Mouse (Mus musculus): ENCODE measurements at regions not wholly inside any gene's neighbourhood (a gene's known extent, or its start where the extent isn't known, plus 50 kb on each side); places are given as distances from the start of the nearest gene placed in this dataset.

DNA sequence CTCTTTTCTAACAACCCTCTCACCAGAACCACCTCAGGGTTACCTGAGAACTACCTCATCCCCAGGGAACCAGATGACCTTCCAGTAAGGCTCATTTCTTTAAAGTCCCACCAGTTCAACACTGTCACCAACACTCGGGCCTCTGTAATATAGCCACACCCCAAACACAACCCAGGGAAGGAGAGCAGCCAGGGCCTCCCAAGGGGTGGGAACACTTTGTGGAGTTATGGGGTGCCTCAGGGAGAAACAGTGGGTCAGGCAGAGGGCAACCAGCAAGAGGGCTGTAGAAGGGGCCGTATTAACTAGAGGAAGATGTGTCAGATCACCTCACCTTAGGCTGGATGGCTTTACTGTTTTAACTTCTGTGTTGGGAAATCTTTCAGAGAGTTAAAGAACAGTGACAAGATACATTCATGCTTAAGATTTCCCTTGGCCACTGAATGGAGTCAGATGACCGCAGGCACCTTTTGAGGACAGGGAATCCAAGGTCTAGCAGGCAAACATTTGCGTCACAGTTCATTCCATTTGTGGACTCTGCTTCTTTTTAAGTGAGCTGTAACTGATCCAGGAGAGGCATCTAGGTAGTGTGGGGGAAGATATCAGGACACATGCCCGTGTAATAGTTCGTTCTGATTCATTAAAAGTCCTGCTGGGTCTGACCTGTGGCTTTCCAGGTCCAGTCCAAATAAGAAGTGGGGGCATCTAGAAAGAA lies 67.9 kb upstream of the Slc35c1 start:
- WGBS: 92% methylated on average over 6 of the region's 6 CpGs
- Histone ChIP-seq H3K27me3 (ENCODE audit: control insufficient read depth, insufficient read depth, low read length) (no peaks in the 10 kb centered on the region; the same call in 1 of the 2 replicates), H3K4me3 (ENCODE audit: control insufficient read depth, insufficient read depth, low read length) (no peak overlapping the region), H3K4me1 (replicated peaks; ENCODE audit: control insufficient read depth, insufficient read depth, low read length) (no peaks in the 10 kb centered on the region), H3K27ac (ENCODE audit: control insufficient read depth, insufficient read depth, low read length) (no peak overlapping the region), H3K36me3 (ENCODE audit: control insufficient read depth, insufficient read depth, low read length) (no peaks in the 10 kb centered on the region)
- TF ChIP-seq POLR2A (IDR thresholded peaks at IDR 0.05; ENCODE audit: control insufficient read depth, extremely low read depth, insufficient read depth, low read length, poor library complexity) (no peak), CTCF (IDR thresholded peaks at IDR 0.05; ENCODE audit: borderline replicate concordance, control insufficient read depth, extremely low read depth, insufficient read depth, low read length, poor library complexity) (no peak)
- DNase-seq: no peak

DNA sequence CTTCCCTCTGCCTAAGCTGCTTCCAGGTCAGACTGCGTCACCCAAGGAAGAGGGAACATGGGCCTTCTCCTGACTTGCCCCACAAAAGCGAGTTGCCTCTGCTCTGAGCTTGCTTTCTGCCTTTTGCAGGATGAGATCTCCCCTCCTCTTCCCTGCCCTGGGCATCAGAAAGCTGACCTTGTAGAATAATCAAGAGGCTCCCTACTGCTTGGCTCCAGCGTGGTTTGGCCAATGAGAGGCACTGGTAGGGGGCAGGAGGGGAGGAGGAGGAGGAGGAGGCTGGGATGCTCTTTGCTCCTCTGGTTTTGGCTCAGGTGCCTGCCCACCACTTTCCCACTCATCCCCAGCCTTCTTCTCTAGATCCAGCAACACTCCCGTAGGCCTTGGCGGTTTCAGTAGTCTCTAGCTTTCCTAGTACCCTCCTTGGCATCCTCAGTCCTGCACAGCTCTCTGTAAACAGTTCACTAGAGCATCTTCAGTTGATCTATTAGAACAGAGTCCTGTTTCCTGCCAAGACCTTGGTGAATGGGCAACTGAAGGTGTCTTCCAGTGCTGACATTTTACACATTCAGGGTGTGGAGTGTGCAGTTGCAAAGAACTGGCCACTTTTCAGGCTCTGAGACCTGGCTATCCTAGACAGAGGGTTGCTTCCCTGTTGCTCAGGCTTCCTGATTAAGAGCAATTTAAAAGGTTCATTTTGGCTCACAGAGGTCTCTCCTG lies 66.5 kb upstream of the Slc35c1 start:
- H3K4me1 ChIP-seq (replicated peaks; ENCODE audit: control insufficient read depth, insufficient read depth, low read length): no peaks in the 10 kb centered on the region
- no peak overlapping the region for H3K4me3 ChIP-seq (ENCODE audit: control insufficient read depth, insufficient read depth, low read length)
- no peak for DNase-seq
- no peaks in the 10 kb centered on the region; the same call in 1 of the 2 replicates for H3K27me3 ChIP-seq (ENCODE audit: control insufficient read depth, insufficient read depth, low read length)
- no peak overlapping the region for H3K27ac ChIP-seq (ENCODE audit: control insufficient read depth, insufficient read depth, low read length)
- 85% methylated on average over 5 of the region's 5 CpGs for WGBS
- no peaks in the 10 kb centered on the region for H3K36me3 ChIP-seq (ENCODE audit: control insufficient read depth, insufficient read depth, low read length)
- TF ChIP-seq CTCF (IDR thresholded peaks at IDR 0.05; ENCODE audit: borderline replicate concordance, control insufficient read depth, extremely low read depth, insufficient read depth, low read length, poor library complexity): no peak
- no peak for TF ChIP-seq POLR2A (IDR thresholded peaks at IDR 0.05; ENCODE audit: control insufficient read depth, extremely low read depth, insufficient read depth, low read length, poor library complexity)

DNA sequence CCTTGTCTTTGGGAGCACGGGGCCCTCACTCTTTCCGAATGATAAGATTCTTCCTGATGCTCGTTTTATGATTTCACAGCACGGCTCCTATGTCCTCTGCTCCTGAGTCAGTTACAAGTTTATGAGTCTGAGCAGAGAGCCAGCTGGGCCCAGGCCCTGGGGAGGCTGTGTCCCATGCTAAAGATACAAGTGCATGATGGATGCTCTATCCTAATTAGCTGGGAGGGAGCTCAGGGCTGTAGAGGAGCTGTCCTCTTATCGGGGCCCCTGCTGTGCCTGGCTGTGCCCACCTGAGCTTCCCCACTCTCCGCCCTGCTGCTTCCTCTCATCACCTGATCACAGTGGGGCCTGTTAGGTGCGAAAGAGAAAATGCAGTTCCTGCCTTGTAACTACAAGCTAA lies 65.3 kb upstream of the Slc35c1 start:
- no peaks in the 10 kb centered on the region; the same call in 1 of the 2 replicates for H3K27me3 ChIP-seq (ENCODE audit: control insufficient read depth, insufficient read depth, low read length)
- no peaks in the 10 kb centered on the region for H3K4me1 ChIP-seq (replicated peaks; ENCODE audit: control insufficient read depth, insufficient read depth, low read length)
- DNase-seq: no peak
- H3K4me3 ChIP-seq (ENCODE audit: control insufficient read depth, insufficient read depth, low read length): no peak overlapping the region
- TF ChIP-seq POLR2A (IDR thresholded peaks at IDR 0.05; ENCODE audit: control insufficient read depth, extremely low read depth, insufficient read depth, low read length, poor library complexity) (no peak), CTCF (IDR thresholded peaks at IDR 0.05; ENCODE audit: borderline replicate concordance, control insufficient read depth, extremely low read depth, insufficient read depth, low read length, poor library complexity) (no peak)
- H3K27ac ChIP-seq (ENCODE audit: control insufficient read depth, insufficient read depth, low read length): no peak overlapping the region
- WGBS: 91% methylated on average over 7 of the region's 7 CpGs
- H3K36me3 ChIP-seq (ENCODE audit: control insufficient read depth, insufficient read depth, low read length): no peaks in the 10 kb centered on the region

DNA sequence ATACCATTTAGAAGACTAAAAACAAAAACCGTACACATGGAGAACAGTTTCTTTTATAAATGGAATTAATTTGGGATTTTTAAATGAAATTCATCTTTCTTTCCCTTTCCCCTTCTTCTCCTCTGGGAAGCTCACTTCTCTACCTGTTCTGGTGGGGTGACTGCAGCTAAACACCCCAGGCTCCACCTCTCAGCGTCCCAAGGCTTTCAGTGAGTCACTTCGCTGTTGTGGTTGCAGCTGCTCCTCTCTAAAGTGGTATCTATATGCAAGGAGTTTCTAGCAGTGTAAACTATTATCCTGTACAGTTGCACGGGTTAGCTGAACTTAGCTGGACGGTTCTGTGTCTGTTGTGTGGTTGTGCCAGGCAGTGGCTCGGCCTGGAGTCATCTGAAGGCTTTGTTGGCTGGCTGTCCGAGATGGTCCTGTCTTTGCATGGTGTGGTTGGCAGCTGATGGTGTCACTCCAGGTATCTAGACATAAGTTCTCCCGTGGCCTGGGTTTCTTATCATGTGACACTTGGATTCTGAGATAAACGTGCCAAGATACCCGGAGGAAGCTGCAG lies 64.8 kb upstream of the Slc35c1 start:
- DNase-seq: no peak
- TF ChIP-seq POLR2A (IDR thresholded peaks at IDR 0.05; ENCODE audit: control insufficient read depth, extremely low read depth, insufficient read depth, low read length, poor library complexity) (no peak), CTCF (IDR thresholded peaks at IDR 0.05; ENCODE audit: borderline replicate concordance, control insufficient read depth, extremely low read depth, insufficient read depth, low read length, poor library complexity) (no peak)
- Histone ChIP-seq H3K4me1 (replicated peaks; ENCODE audit: control insufficient read depth, insufficient read depth, low read length) (no peaks in the 10 kb centered on the region), H3K27me3 (ENCODE audit: control insufficient read depth, insufficient read depth, low read length) (no peaks in the 10 kb centered on the region; the same call in 1 of the 2 replicates), H3K4me3 (ENCODE audit: control insufficient read depth, insufficient read depth, low read length) (no peak overlapping the region), H3K27ac (ENCODE audit: control insufficient read depth, insufficient read depth, low read length) (no peak overlapping the region), H3K36me3 (ENCODE audit: control insufficient read depth, insufficient read depth, low read length) (no peaks in the 10 kb centered on the region)
- 90% methylated on average over 10 of the region's 10 CpGs for WGBS

DNA sequence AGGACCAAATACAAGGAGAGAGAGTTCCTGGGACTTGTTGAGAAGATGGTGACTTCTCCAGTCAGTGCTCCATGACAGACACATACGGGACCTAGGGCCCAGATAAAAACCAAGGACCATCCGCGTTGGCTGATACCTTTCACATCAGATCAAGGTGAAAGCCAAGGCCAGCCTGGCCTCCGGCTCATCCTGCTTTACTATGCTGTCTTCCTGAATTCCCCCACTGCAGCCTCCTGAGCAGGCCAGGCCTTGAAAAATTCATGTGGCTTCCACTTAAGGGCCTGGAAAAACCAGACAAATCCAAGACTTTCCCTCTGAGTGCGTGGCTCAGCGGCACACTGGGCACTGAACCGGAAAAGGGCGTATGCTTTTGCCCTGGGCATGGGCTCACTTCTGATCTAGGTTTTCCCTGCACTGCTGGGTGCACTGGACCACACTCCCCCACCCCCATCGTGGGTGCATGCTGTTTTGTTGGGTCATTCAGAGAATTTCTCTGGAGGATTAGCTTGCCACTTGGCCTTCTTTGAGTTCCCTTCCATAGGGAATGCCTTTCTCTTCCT lies 64.1 kb upstream of the Slc35c1 start:
- 95% methylated on average over 9 of the region's 9 CpGs for WGBS
- DNase-seq: no peak
- Histone ChIP-seq H3K4me3 (ENCODE audit: control insufficient read depth, insufficient read depth, low read length) (no peak overlapping the region), H3K27ac (ENCODE audit: control insufficient read depth, insufficient read depth, low read length) (no peak overlapping the region), H3K27me3 (ENCODE audit: control insufficient read depth, insufficient read depth, low read length) (no peaks in the 10 kb centered on the region; the same call in 1 of the 2 replicates), H3K4me1 (replicated peaks; ENCODE audit: control insufficient read depth, insufficient read depth, low read length) (no peaks in the 10 kb centered on the region), H3K36me3 (ENCODE audit: control insufficient read depth, insufficient read depth, low read length) (no peaks in the 10 kb centered on the region)
- TF ChIP-seq POLR2A (IDR thresholded peaks at IDR 0.05; ENCODE audit: control insufficient read depth, extremely low read depth, insufficient read depth, low read length, poor library complexity): no peak
- TF ChIP-seq CTCF (IDR thresholded peaks at IDR 0.05; ENCODE audit: borderline replicate concordance, control insufficient read depth, extremely low read depth, insufficient read depth, low read length, poor library complexity): no peak

DNA sequence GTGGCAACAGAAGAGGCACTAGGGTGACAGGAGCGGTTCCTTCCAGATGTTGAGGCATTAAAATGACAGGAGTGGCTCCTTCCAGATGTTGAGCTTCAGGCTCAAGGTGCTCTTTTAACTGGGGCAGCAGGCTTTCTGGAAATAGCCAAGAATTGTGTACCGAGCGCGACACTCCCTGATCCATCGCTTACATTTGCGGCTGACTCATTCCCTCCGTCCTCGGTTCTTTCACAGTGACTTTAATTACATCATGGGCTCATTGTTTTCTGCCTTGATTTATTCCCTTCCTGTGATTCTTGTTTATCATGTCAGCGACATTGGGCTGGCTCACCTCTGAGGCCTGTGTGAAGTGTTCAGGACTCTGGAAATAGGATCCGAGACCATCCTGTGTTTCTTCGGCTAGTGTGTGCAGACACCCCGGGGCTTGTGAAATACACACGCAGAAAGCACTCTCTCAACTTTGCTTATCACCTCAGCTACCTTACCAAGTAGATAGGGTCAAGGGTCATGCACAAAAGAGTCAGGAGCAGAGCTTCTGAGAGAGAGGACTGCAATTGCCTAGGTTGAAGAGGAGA lies 63.1 kb upstream of the Slc35c1 start:
- Histone ChIP-seq H3K4me3 (ENCODE audit: control insufficient read depth, insufficient read depth, low read length) (no peak overlapping the region), H3K4me1 (replicated peaks; ENCODE audit: control insufficient read depth, insufficient read depth, low read length) (no peaks in the 10 kb centered on the region), H3K27me3 (ENCODE audit: control insufficient read depth, insufficient read depth, low read length) (no peaks in the 10 kb centered on the region; the same call in 1 of the 2 replicates), H3K27ac (ENCODE audit: control insufficient read depth, insufficient read depth, low read length) (no peak overlapping the region), H3K36me3 (ENCODE audit: control insufficient read depth, insufficient read depth, low read length) (no peaks in the 10 kb centered on the region)
- no peak for TF ChIP-seq CTCF (IDR thresholded peaks at IDR 0.05; ENCODE audit: borderline replicate concordance, control insufficient read depth, extremely low read depth, insufficient read depth, low read length, poor library complexity)
- TF ChIP-seq POLR2A (IDR thresholded peaks at IDR 0.05; ENCODE audit: control insufficient read depth, extremely low read depth, insufficient read depth, low read length, poor library complexity): no peak
- no peak for DNase-seq
- WGBS: 84% methylated on average over 13 of the region's 13 CpGs
